Mouse (Mus musculus) B cell, adult (primary cell): ENCODE measurements around the gene Masp1. TPM values are rescaled to one million over a fixed set of nuclear protein-coding genes. Genes with fewer than 3 reads are reported as not detected.

Experiments
- total RNA-seq: library from RNA; stranded (reverse); gene quantifications from 4 replicates; pipeline ENCODE4 v1.2.4, GENCODE M21; 2023; ENCODE audit not compliant: inconsistent age

Gene Masp1
- total RNA-seq = not detected in 4 replicates

DNA sequence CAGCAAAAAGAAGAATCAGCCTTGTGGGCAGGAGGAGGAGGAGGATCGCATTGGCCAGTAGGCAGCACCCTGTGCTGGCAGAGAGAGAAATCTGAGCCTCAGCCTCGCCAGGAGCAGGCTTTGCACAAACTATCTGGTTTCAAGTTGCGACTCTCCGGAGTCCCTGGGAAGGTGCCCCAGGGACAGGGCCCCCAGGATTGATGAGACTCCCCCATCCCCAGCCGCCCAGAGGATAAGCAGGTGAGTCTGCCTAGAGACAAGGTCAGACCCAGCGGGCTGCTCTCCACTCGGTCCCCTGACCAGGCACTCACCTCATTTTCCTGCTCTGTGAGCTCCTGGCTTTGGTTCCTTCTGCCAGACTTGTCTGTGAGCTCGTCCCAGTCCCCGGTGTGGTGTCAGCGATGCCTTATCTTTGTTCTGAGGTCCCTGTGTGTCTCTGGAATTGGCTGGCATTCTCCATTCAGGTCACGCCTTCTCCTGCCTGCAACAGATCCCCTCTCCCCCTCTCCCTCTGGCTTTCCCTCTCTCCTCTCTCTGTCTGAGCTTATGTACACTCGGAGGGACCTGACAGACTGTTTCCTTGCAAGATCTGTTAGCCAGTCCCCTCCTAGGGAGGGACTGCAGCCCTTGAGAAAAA lies at the start of gene Masp1, which contains the start of gene Rtp4:
TSS of gene Masp1 (minus strand) at position 581 of the 637 bp plus-strand sequence.
TSS of gene Rtp4 (plus strand) at position 57 of the 637 bp plus-strand sequence.

DNA sequence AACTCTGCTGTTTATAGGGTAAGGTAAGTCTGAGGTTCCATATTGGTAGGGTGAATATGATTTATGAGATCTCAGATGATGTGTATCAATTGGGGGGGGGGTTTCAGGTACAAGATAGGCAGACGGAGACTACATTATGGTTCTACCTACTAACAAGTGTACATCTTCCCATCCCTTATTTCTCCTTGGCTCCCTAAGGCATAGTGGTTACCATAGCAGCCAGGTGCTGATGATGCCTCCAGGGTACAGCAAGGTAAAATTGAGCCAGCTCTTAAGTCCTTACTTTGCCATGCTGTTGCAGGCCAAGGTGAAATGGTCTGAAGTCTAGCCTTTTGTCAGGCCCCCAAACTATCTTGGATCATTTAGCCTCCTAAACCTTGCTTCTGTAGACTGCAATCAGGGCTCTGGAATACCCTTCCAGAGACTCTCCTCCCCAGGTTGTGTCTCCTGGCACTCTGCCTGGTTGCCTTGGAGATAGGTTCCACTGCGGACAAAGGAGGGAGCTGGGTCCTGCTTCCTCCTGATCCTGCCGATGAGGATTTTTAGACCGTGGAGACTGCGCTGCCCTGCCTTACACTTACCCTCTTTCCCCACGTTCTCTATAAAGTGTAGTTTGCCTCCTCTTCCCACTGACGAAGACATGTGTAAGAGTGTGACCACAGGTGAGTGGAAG lies 91.8 kb downstream of the Masp1 start, which contains the start of gene Rtp1:
TSS of gene Rtp1 (plus strand) at position 487 of the 673 bp plus-strand sequence.

Other genes with a start within 250 kb of the Masp1 start
- not detected in 4 replicates for gene Rtp1, start 91.7 kb downstream of the Masp1 start, total RNA-seq
- 11.5 to 26.6 TPM (median 20.1 TPM) in 4 replicates for gene Rtp4, start 524 bp downstream of the Masp1 start, total RNA-seq